Comparison of ENCODE assay signal across 9 mouse cellular contexts in the genomic region with DNA sequence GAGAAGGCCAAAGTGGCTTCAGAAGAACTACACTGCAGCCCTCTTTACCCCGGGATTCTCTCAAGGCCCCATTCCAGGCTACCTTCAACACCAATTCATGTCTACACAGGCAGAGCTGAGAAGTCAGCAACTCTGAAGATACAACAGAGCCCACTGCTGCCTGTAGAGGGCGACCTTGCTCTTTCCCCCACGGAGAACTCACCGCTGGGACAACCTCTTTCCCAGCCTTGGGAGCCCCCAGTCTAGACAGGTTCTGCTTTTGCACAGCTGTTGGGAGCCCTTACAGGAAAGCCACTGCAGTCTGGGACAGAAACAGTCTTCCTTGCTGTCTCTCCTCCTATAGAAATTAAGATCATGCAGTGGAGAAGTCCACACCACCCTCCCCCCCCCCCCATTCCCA. TPM values are rescaled to one million over a fixed set of nuclear protein-coding genes. Genes with fewer than 3 reads are reported as not detected.
A peak's percentile ranks its signal among the peaks of the same experiment; 100 is the strongest.
DNase-seq lines count a peak whose midpoint lies in the region; ATAC-seq and TF ChIP-seq lines count a peak whose summit lies in the region.
"Had no signal": no experiment of that assay in that cellular context is flagged by ENCODE, and none has a peak within 500 bp of the region (broad histone marks: within the 10 kb centered on the region; RNA-seq: fewer than 3 reads in every experiment).

No protein-coding gene starts in this region.

- no peak overlapping the region for H3K4me2 ChIP-seq in heart, embryonic 16.5 days (ENCODE audit: low read depth, low read length)
- no peak overlapping the region for H3K4me2 ChIP-seq in lung, embryonic 14.5 days

- H3K4me1 ChIP-seq in heart, embryonic 16.5 days (ENCODE audit: control insufficient read depth, insufficient read depth, low read length) = no peaks in the 10 kb centered on the region
- 0 out of 2 replicates have a peak, but pooled peaks cover 3% of the 10 kb centered on the region for H3K4me1 ChIP-seq in lung, embryonic 14.5 days (ENCODE audit: insufficient read depth)

- WGBS in heart, embryonic 16.5 days = 5% methylated on average over 4 of the region's 4 CpGs
- WGBS in lung, embryonic 14.5 days = 7% methylated on average over 4 of the region's 4 CpGs

- no peak overlapping the region for H3K9ac ChIP-seq in heart, embryonic 16.5 days (ENCODE audit: low read length)
- H3K9ac ChIP-seq in lung, embryonic 14.5 days = no peak overlapping the region

- TF ChIP-seq CTCF in layer of hippocampus, adult 2 months (conservative IDR thresholded peaks at IDR 0.05) = peak; percentile 95
- peak; percentile 86 for TF ChIP-seq CTCF in lung, embryonic 14.5 days (IDR thresholded peaks at IDR 0.05; ENCODE audit: low read depth)

- H3K27me3 ChIP-seq in heart, embryonic 16.5 days (ENCODE audit: control insufficient read depth, insufficient read depth, low read length) = no peaks in the 10 kb centered on the region
- no peaks in the 10 kb centered on the region for H3K27me3 ChIP-seq in lung, embryonic 14.5 days (ENCODE audit: insufficient read depth, low read length)

- H3K9me3 ChIP-seq in heart, embryonic 16.5 days (replicated peaks; ENCODE audit: control insufficient read depth, low read length) = no peaks in the 10 kb centered on the region
- H3K9me3 ChIP-seq in lung, embryonic 14.5 days (ENCODE audit: low read depth, low read length) = no peaks in the 10 kb centered on the region

- no peaks in the 10 kb centered on the region for H3K36me3 ChIP-seq in heart, embryonic 16.5 days (ENCODE audit: control insufficient read depth, insufficient read depth)
- no peaks in the 10 kb centered on the region for H3K36me3 ChIP-seq in lung, embryonic 14.5 days (ENCODE audit: insufficient read depth)

- H3K4me3 ChIP-seq in heart, embryonic 16.5 days (ENCODE audit: low read length) = no peak overlapping the region
- no peak overlapping the region for H3K4me3 ChIP-seq in layer of hippocampus, adult 2 months
- H3K4me3 ChIP-seq in lung, embryonic 14.5 days (ENCODE audit: low read depth, low read length) = no peak overlapping the region

- ATAC-seq in heart, embryonic 16.5 days (replicated peaks; ENCODE audit: extremely low read depth, insufficient read depth, low FRiP score) = peak; percentile 55; the same call in 1 of the 2 replicates
- peak; percentile 70 for ATAC-seq in lung, embryonic 14.5 days (ENCODE audit: insufficient read depth)

- no peak overlapping the region for H3K27ac ChIP-seq in heart, embryonic 16.5 days (ENCODE audit: low read length)
- no peak overlapping the region for H3K27ac ChIP-seq in layer of hippocampus, adult 2 months
- H3K27ac ChIP-seq in lung, embryonic 14.5 days (ENCODE audit: low read depth) = no peak overlapping the region
- H3K27ac ChIP-seq: macrophage had no signal

- DNase-seq in CD4-positive helper T cell, adult 2 months (ENCODE audit: low read depth, low spot score) = peak; percentile 76
- peak; percentile 84 for DNase-seq in ZHBTc4 (ENCODE audit: low read depth, low spot score)
- DNase-seq in embryo, embryonic 10.5 days (ENCODE audit: low spot score) = peak; percentile 84
- peak; percentile 77 to 83 for DNase-seq in layer of hippocampus, adult 2 months (ENCODE audit: low spot score in 2 of 2)
- peak; percentile 86 for DNase-seq in lung, embryonic 14.5 days
- DNase-seq in right cerebral cortex, adult 2 months (ENCODE audit: low spot score in 2 of 2) = peak; percentile 81 to 85
- peak; percentile 56 to 69 for DNase-seq in urinary bladder, adult 18-20 months (ENCODE audit: low spot score in 2 of 2)

RNA-seq across cellular contexts. Expression of a gene that starts 41.5 kb away (rescaled TPM):
- 27.1 and 31.4 TPM in 2 replicates for polyA plus RNA-seq in heart, embryonic 16.5 days (2015; fragmentation: Nextera tagmentation; extraction: Ambion mirVana)
- total RNA-seq in layer of hippocampus, adult 2 months (2021) = 10 to 100 TPM; 14.9 to 15.4 TPM
- polyA plus RNA-seq in lung, embryonic 14.5 days (2014; fragmentation: Nextera tagmentation; extraction: Ambion mirVana) = 33.5 and 37.0 TPM in 2 replicates
- polyA plus RNA-seq: macrophage had no signal

RNA-seq across cellular contexts. Expression of a gene that starts 57.2 kb away (rescaled TPM):
- polyA plus RNA-seq in heart, embryonic 16.5 days (2015; fragmentation: Nextera tagmentation; extraction: Ambion mirVana) = 0.66 and 1.1 TPM in 2 replicates
- total RNA-seq in layer of hippocampus, adult 2 months (2021) = 1 to 10 TPM; 4.8 to 5.0 TPM
- polyA plus RNA-seq in lung, embryonic 14.5 days (2014; fragmentation: Nextera tagmentation; extraction: Ambion mirVana) = 0.68 and 0.92 TPM in 2 replicates
